Mouse (Mus musculus): ENCODE results near the gene Uchl4.
"Not testable (repeated sequence)": the region's sequence is repeated elsewhere in the genome, so short reads cannot be mapped to it uniquely, and the experiment has no call there.

Uchl4 gene

DNA sequence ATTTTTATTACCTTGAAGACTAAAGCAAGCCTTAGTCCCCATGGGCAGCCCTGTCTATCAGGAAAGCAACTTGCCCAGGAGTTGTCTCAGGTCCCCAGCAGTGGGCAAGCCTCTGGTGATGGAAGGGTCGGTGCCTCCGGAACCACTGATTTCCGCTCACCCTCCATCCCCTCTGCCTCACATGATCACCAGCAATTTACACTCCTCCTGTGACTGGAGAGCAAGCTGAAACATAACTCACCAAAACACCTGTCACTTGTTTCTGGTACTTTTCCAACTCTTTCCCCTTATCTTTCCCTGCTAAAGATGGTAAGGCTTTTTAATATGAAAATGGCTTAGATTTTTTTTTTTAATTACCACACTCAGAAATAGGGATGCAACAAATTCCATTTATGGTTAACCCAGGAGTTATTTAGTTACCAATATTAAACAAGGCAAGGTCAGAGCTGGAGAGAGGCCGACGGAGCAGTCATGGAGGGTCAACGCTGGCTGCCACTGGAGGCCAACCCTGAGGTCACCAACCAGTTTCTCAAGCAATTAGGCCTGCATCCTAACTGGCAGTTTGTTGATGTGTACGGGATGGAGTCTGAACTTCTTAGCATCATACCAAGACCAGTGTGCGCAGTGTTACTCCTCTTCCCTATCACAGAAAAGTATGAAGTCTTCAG lies at the start of gene Uchl4:
TSS of gene Uchl4 (plus strand) at position 434 of the 668 bp plus-strand sequence.
- peak; percentile 61 to 82 for DNase-seq

DNA sequence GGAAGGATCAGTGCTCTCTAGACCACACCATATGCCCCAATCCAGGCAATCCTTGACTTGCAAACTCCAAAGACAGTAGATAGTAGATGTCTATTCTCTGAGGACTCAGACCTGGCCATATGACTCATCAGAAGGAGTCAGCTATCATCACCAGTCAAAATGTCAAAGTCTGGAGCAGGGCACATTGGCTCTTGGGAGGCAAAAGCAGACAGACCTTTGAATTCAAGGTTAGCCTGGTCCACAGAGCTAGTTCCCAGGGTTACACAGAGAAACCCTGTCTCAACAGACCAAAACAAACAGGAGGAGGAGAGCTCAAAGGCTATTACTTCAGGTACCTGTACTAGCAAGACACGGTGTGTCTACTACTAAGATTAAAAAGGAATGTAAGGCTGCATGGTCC lies 41.1 kb upstream of the Uchl4 start:
- DNase-seq, result no peak

DNA sequence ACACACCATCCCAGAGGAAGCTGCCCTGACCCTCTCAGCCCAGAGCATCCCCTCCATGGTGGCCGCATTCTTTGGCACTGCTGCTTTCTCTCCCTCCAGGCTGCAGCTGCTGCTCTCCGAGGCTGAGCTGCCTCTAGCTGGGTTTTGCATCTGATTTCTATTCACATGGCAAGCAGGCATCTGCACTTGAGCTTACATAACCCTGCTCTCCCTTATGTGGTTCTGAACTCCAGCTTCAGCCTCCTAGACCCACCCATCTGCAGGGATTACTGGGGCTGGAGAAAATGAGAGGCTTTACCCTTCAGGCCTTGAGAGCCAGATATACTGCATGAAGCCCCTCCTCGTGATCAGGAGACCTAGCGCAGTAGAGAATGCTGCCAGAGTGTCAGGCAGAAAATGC lies 39.4 kb upstream of the Uchl4 start:
- no peak for DNase-seq

DNA sequence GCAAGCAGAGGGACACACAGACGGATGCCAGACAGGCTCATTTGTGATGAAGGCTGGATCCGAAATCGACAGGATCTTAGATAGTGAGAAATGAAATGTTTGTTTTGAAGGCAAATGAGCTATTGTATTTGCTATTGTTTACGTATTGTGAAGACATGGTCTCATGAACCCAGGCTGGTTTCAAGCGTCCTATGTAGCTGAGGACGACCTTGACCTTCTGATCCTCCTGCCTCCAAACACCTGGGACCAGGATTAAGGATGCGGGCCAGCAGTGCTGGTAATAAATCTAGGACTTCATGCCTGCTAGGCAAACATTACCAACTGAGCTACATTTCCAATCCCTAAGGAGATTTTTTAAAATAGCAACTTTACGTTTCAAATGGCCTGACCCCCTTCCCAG lies 37.5 kb upstream of the Uchl4 start:
- no peak for DNase-seq

DNA sequence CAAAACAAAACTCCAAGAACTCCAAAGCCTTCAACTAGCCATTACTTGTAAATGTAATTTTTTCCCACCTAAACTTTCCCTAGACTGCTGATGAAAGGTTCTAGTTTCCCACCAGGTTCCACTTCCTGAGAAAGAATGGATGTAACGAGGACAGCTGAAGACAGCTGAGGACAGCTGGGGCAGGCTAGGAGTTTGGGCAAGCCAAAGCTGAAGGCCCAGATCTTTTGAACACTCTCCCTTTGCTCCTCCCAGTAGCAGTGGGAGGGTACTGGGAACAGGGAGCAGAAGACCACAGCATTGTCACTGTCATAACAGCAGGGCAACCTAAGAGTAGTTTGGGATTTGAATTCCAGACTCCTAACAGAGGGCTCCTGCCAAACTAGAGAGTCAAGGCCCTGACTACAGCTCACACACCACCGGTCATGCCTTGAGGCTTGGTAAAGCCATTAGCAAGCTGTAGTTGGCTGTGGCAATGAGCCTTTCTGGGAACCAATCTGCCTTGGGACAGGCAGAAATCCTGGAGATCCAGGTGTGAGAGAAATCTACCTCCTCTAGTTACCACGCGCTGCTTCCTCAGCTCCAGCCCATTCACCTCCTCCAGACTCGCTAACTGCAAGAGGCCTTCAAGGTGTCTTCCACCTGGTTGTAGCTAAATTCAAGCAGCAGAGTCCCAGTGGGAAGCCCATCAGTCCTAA lies 36.8 kb upstream of the Uchl4 start:
- DNase-seq, result no peak

DNA sequence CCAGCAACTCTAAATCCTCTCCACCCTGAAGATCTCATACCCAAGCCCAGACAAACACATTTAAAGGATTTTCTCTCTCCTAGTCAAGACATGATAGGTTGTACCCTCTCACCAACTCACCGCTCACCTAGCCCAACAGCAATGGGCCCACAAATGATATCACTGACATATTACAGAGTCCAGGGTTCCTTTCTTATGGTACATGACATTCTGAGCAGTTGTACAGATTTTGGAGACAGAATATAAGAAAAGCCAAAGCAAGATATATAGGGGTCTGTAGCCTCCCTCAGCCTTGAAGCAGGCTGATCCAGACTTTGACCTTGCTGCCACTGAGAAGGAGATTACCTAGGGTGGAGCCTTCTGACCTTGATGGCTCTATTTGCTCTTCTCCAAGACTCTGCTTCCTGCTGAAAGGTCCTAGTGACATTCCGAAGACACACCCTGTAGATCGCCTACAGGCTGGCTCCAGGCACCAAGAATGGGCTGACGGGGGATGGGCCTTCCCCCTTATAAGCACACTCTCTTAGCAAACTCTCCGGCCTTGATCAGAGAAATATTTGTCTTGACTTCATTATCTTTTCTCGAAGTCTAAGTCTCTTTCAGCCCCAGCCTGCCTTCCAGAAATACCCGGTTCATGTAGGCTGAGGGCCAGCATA lies 36.1 kb upstream of the Uchl4 start:
- DNase-seq, result not testable (repeated sequence)

DNA sequence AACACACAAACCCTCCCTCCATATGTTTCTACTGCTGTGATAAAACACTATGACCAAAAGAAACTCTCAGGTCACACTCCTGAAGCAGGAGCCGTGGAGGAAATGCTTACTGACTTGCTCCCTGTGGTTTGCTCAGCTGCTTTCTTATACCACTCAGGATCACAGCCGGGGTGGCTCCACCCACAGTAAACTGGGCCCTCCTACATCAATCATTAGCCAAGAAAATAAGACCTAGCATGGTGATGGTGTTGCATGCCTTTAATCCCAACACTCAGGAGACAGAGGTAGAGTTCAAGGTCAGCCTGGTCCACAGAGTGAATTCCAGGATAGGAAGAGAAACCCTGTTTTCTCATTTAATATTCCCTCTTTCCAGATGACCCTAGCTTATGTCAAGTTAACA lies 35.1 kb upstream of the Uchl4 start:
- peak; percentile 44 to 65 for DNase-seq

DNA sequence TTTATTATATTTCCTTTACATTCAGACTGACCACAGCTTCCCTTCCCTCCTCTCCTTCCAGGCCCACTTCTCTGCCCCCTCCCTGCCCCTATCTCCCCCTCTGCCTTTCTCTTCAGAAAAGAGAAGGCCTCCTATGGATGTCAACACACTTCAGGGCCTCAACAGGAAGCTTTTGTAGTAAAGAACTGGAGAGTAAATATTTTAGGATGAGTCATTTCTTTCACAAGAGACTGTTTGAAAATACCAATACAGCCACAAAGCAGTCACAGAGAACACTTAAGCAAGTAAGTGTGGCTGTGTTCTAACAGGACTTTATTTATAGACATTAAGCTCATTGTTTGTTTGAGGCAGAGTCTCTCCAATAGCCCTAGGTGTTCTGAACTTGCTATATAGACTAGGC lies 32.7 kb upstream of the Uchl4 start:
- DNase-seq, result no peak

DNA sequence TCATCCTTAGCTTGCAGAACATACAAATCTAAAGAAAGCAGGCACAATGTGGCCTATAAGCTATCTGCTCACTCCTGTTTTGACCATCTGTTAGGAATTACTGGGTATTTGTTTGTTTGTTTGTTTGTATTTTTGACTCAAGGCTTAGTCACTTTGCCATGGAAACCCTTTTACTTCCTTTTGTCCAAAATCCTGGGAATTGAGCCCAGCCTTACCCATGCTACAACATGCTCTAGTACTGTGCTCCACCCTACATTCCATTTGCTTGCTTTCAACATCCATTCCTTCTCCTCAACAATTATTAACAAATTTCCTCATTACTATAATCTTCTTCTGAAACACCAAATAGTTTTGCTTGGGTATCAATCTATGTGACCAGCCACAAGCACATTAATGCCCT lies 32.1 kb upstream of the Uchl4 start:
- DNase-seq, result no peak

DNA sequence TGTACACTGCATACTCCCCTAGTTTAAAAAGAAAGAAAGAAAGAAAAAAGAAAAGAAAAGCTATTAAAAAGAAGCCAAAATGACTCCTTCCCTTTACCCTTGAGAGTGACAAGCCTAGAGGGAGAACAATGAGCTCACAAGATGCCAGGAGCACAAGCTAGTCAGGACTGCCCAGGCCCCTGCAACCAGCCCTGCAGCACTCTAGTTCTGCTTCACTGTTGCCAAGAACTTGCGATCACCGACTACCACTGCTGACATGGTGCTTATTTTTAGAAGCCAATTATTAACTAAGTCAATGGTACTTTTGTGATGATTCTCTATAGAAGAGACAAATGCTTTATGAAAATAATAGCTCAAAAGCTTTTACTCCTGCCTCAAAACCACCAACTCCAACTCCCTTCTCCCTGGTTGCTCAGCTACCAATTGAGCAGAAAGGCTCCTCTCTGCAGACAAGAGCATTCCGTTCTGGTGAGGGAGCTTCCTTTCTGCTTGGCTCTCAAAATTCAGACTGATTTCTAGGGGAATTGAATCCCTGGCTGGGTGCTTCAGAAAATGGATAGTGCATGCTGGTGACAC lies 27.4 kb upstream of the Uchl4 start:
- DNase-seq, result peak; percentile 31 to 58

DNA sequence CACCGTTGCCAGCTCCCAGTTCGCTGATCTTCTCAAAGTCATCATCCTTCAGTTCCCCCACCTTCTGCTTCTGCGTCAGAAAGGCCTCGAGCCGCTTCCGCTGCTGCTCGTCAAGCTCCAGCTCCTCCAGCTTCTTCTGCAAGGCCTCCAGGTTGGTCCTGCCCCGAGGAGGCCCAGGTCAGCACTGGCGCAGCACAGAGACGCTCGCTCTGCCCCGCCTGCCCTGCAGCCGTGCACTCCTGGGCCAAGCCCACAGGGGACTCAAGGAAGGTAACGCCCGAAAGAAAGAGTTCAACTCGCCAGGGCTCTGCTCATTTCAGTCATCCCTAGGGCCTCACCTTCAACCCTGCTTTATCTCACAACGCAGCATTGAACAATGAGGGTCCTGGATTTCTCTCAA lies 20.5 kb upstream of the Uchl4 start:
- DNase-seq, result no peak

DNA sequence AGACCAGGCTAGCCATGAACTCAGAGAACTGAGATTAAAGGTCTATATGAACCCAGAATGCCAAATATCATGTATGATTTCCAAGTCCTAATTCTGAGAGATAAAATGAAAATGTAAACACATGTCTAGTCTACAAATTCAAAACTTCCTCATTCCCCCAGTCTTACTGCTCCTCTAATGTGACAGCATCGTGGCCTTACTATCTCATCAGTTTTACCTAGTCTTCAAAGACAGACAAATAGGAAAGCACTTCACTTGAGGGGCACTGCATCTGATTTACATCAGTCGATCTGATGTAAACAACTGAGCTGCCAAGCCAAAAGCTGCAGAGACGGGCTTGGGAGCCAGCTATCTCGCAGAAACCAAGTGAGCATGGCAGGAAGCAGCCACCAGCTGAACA lies 18.9 kb upstream of the Uchl4 start:
- DNase-seq, result no peak

DNA sequence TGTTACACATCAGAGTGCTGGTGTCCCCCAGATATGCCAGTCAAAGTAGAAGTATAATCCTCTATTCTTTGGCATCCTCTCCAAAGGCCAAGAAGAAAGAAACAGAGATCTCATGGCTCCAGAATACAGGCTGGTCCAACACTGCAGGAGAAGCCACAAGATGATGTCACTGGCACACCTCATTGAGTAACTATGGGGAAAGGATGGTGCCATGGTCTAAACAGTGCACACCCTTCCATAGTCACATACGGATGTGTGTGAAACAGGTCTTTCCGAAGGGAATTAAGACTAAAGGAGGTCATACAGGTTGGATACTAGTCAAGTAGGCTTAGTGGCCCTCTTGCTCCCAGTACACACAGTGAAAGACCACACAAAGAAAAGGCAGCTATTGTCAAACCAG lies 18.4 kb upstream of the Uchl4 start:
- no peak for DNase-seq

DNA sequence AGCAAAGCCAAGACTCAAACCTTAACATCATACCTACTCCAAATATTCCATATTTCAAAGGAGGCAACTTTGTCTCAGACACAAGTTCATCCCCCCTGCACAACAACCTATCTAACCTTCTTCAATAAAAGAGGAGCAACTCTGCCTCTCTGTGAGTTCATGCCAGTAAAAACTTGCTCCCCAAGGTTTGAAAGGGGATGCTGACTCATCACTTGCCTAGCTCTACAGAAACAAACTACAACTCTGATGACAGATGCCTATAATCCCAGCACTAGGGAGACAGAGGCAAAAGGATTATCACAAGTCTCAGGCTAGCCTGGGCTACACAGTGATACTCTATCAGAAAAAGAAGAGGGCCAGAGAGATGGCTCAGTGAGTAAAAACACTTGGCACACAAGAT lies 17.1 kb upstream of the Uchl4 start:
- DNase-seq, result no peak

DNA sequence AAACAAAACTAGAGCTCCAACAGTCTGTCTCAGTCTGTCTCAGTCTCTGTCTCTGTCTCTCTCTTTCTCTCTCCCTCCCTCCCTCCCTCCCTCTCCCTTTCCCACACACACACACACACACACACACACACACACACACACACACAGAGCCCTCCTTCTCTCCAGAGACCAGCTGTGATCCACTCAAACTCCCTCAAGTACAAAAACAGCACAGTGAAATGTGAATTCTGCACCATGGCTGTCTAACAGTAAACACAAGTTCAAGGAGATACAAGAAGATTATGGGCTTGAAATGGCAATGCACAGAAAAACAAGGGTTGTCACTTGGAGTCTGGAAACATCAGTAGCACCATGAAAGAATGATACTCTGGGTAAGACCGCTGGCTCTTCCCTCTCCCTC lies 15.7 kb upstream of the Uchl4 start:
- no peak for DNase-seq

DNA sequence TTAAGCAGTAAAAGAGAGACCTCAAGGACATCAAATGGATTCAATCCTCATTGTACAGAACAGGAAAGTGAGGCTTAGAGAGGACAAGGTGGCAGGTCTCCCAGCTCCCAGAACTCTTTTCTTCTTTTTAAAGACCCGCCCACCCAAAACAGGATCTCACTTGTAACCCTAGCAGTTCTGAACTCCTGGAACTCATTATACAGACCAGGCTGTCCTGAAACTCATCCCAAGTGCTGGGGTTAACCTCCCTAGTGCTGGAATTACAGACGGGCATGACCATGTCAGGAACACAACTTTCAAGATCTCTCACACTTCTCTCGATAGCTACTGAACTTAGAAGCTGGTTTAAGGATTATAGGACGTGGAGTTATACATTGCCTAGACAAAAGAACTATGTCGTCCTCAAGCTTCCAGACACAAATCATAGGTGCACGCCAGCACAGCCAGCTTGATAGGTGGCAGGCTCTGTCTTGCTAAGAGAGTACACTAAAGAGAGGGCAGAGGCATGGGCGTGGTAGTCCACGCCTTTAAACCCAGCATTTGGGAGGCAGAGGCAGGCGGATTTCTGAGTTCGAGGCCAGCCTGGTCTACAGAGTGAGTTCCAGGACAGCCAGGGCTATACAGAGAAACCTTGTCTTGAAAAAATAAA lies 15.1 kb upstream of the Uchl4 start:
- no peak for DNase-seq

DNA sequence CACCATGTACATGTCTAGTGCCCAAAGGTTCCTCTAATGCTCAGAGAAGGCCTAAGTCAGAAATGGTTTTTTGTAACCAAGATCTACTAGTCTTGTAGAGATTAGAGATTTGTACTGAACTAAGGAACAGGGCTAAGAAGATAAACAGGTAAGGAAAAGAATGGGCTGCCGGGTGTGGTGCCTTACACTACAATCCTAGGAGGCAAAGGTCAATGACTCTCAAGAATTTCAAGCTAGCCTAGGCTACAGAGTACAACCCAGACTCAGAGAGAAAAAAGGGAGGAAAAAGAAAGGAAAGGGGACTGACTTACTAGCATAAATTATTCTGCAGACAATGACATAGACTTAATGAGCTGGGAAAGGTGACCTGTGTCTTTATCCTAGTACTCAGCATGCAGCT lies 14.4 kb upstream of the Uchl4 start:
- DNase-seq, result no peak

DNA sequence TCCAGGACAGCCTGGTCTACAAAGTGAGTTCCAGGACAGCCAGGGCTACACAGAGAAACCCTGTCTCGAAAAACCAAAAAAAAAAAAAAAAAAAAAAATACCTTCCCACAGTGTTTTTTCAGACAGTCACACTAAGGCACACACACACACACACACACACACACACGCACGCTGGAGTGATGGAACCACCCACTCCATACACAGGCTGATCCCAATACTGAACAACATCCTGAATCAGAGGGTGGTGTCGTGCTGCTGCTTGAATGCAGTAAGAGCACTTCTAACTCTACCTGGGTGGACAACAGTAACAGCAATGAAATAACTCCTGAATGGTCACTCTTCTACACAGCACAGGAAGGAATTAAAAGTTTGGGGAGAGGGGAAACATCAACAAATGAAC lies 13.5 kb upstream of the Uchl4 start:
- DNase-seq, result no peak

DNA sequence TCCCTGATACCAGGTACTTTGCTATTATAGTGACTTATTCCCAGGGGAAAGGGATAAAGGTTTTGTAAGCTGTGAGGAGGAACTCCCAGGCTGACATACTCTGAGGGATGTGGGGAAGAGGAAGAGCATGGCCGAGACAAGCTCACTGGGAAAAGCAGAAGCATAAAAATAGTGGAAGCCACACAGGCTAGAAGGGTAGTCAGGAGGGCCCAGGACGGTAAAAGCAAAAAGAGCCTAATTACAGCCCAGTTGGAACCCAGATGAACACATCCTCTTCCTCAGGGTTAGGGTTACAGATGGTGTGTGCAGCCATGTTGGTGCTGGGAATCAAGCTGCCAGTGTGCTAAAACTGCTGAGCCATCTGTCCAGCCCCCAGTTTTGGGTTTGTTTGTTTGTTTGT lies 12.9 kb upstream of the Uchl4 start:
- DNase-seq, result no peak

DNA sequence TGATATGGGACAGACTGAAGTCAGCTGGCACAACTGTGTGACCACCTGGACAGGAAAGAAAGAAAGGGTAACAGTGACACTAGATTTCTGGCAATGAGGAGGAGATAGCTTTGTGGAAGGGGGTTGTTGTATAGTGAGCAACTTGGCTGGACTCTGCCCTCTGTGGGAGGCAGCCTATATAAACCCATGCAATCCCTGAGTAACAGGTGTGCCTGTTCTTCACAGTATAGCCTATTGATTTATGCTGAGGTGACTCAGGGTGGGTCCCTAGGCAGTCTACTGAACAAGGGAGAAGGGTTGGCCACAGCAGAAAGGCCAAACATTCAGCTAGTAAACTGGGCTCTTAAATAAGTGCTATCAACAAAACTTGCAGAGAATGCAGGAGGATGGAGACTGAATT lies 9.2 kb upstream of the Uchl4 start:
- no peak for DNase-seq

DNA sequence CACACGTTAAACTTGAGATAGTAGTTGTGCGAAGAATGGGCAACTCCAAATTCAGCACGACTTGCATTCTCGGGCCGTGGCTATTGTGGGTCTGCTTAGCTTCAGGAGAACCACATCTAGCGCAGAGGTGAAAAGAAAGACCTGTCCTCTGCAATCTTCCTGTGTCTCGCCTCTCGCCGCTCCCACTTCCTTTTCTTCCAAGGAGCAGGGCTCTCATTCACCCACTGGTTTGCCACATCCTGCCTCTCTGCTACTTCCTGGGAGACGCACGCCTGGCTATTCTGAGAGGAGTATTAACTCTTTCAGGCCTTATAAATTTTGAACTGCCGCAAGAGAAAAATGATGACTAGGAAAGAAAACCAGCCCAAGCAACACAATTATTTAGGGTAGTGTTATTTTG lies 7.3 kb upstream of the Uchl4 start:
- DNase-seq, result no peak

DNA sequence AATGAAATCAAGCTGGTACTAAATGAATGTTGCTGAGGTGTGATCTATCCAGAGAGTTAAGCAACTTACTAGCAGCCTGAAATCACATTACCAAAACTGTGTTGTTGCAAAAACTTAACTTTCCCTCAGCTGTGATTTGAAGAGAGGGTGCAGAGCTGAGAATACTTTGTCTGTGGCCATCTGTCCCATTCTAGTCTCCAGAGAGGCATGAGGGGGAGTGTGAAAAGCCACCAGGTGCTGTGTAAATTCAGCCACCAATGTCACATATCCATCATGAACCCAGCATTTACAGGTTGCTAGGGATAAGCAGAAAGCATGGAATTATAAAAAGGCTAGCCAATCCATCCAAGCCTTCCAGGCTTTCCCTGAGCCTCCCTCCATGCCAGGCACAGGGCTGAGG lies 6.0 kb upstream of the Uchl4 start:
- no peak for DNase-seq

DNA sequence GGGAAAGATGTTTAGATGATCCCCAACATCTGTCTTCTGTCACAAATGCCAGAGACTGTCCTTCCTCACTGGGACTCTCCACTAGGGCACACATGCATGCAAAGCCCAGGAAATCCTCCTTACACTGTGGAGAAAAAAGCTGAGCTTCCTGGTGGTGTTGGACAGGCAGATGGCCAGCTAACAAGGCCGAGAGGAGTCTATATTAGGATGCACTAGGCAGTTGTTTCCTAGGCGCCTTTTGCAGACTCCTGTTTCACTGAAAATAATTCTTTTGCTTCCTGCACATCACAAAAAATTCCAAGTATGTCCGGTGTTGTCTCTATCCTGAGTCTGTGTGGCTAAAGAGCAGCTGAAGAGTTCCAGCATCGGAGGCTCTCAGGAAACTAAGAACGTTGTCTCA lies 3.8 kb upstream of the Uchl4 start:
- DNase-seq, result peak; percentile 39 to 44

DNA sequence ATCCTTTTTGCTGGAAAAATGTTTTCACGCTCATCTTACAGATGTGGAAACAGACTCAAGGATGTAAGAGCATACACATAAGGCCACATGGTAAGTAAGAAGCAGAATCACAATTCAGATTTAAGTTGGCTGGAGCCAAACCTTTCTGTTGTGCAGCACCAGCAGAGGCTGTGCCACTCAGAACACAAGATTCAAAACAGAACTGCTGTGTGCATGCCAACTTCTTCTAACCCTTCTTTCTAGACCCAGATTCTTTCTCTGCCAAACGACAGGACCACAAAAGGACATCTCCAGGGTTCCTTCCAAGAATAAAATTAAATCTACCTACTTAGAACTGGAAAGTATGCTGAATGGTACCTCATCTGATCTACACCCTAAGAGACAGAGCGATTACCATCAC lies 3.3 kb upstream of the Uchl4 start:
- DNase-seq, result no peak
